ENCODE assay signal across 13 mouse cellular contexts in the genomic region with DNA sequence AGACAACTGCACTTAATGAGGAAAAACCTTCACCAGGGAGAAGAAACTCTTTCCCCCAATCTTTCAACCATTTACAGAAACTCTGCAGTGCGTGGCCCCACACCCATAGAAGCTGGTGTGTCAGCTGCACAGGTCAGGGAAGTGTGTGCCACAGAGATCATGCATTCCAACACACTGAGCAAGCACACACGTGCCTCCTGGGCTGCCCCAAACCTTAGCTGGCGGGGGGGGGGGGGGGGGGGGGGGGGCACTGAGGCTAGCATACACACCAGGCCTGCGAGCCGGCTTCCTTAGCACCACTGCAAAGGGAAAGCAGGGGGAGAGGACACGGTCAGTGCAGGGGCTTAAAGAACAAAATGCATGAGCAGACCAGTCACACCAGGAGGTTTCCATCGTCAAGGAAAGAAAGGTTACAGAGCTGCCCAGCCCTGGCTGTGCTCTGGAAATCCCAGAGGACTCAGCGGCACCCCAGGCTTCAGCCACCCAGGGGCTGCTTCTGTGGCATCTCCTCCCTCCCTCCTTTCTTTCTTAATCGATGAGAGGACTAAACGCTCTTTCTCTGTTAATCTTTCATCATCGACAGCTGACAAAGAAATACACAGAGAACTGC. TPM values are rescaled to one million over a fixed set of nuclear protein-coding genes. Genes with fewer than 3 reads are reported as not detected.
DNase-seq lines count a peak whose midpoint lies in the region; ATAC-seq and TF ChIP-seq lines count a peak whose summit lies in the region.
"Had no signal": no experiment of that assay in that cellular context is flagged by ENCODE, and none has a peak within 500 bp of the region (broad histone marks: within the 10 kb centered on the region; RNA-seq: fewer than 3 reads in every experiment).

No protein-coding gene starts in this region.

- peaks cover 65% of the 10 kb centered on the region for H3K79me2 ChIP-seq in myocyte (ENCODE audit: control insufficient read depth, insufficient read depth)

- no peak overlapping the region for H3ac ChIP-seq in myocyte (ENCODE audit: control insufficient read depth, insufficient read length)

- no peak overlapping the region for H3K4me2 ChIP-seq in lung, embryonic 14.5 days
- H3K4me2 ChIP-seq in embryonic facial prominence, embryonic 14.5 days (ENCODE audit: low read depth, low read length): no peak overlapping the region
- H3K4me2 ChIP-seq in myocyte (ENCODE audit: low read depth): peak overlapping the region; percentile 55

- TF ChIP-seq POLR2A in myocyte (IDR thresholded peaks at IDR 0.05; ENCODE audit: insufficient read length, low read depth): no peak

- no peak overlapping the region for H3K4me3 ChIP-seq in lung, embryonic 14.5 days (ENCODE audit: low read depth, low read length)
- H3K4me3 ChIP-seq in embryonic facial prominence, embryonic 14.5 days (ENCODE audit: low read depth, low read length): no peak overlapping the region
- H3K4me3 ChIP-seq in hindbrain, embryonic 10.5 days: no peak overlapping the region
- H3K4me3 ChIP-seq in myocyte: no peak overlapping the region
- H3K4me3 ChIP-seq: left cerebral cortex, adult 2 months; megakaryocyte, embryonic 14.5 days had no signal

- H3K36me3 ChIP-seq in lung, embryonic 14.5 days (ENCODE audit: insufficient read depth): no peaks in the 10 kb centered on the region
- no peaks in the 10 kb centered on the region for H3K36me3 ChIP-seq in embryonic facial prominence, embryonic 14.5 days (ENCODE audit: control insufficient read depth, insufficient read depth, low read length)
- peaks cover 12% of the 10 kb centered on the region for H3K36me3 ChIP-seq in hindbrain, embryonic 10.5 days
- no peaks in the 10 kb centered on the region for H3K36me3 ChIP-seq in myocyte (ENCODE audit: control insufficient read depth, insufficient read depth)

- no peak for TF ChIP-seq CTCF in lung, embryonic 14.5 days (IDR thresholded peaks at IDR 0.05; ENCODE audit: low read depth)

- no peaks in the 10 kb centered on the region for H3K27me3 ChIP-seq in lung, embryonic 14.5 days (ENCODE audit: insufficient read depth, low read length)
- no peaks in the 10 kb centered on the region for H3K27me3 ChIP-seq in embryonic facial prominence, embryonic 14.5 days (replicated peaks; ENCODE audit: control insufficient read depth, insufficient read depth, low read length)
- H3K27me3 ChIP-seq in hindbrain, embryonic 10.5 days (ENCODE audit: insufficient read depth, poor library complexity, severe bottlenecking): no peaks in the 10 kb centered on the region
- no peaks in the 10 kb centered on the region for H3K27me3 ChIP-seq in myocyte (ENCODE audit: control insufficient read depth, insufficient read depth, insufficient read length)

- H3K27ac ChIP-seq in lung, embryonic 14.5 days (ENCODE audit: low read depth): no peak overlapping the region
- H3K27ac ChIP-seq in embryonic facial prominence, embryonic 14.5 days (replicated peaks; ENCODE audit: low read depth, low read length): no peak overlapping the region
- H3K27ac ChIP-seq in hindbrain, embryonic 10.5 days: peak overlapping the region; percentile 50
- H3K27ac ChIP-seq: left cerebral cortex, adult 2 months had no signal

- WGBS in lung, embryonic 14.5 days: 26% methylated on average over 9 of the region's 11 CpGs
- 22% methylated on average over 10 of the region's 11 CpGs for WGBS in embryonic facial prominence, embryonic 14.5 days
- 16% methylated on average over 11 of the region's 11 CpGs for WGBS in hindbrain, embryonic 10.5 days

- ATAC-seq in lung, embryonic 14.5 days (ENCODE audit: insufficient read depth): peak; percentile 76
- ATAC-seq in embryonic facial prominence, embryonic 14.5 days (ENCODE audit: low read depth): peak; percentile 54; the same call in 1 of the 2 replicates

- H3K9ac ChIP-seq in lung, embryonic 14.5 days: no peak overlapping the region
- no peak overlapping the region for H3K9ac ChIP-seq in embryonic facial prominence, embryonic 14.5 days (ENCODE audit: low read depth, low read length)

- peaks cover 11% of the 10 kb centered on the region; the same call in 1 of the 2 replicates for H3K4me1 ChIP-seq in lung, embryonic 14.5 days (ENCODE audit: insufficient read depth)
- H3K4me1 ChIP-seq in embryonic facial prominence, embryonic 14.5 days (ENCODE audit: control insufficient read depth, insufficient read depth, low read length): peaks cover 13% of the 10 kb centered on the region; the same call in 1 of the 2 replicates
- H3K4me1 ChIP-seq in hindbrain, embryonic 10.5 days (replicated peaks): peaks cover 49% of the 10 kb centered on the region

- no peaks in the 10 kb centered on the region for H3K9me3 ChIP-seq in lung, embryonic 14.5 days (ENCODE audit: low read depth, low read length)
- H3K9me3 ChIP-seq in embryonic facial prominence, embryonic 14.5 days (ENCODE audit: control insufficient read depth, low read length): no peaks in the 10 kb centered on the region
- no peaks in the 10 kb centered on the region for H3K9me3 ChIP-seq in hindbrain, embryonic 10.5 days
- H3K9me3 ChIP-seq: megakaryocyte, embryonic 14.5 days had no signal

- no peak for DNase-seq in lung, embryonic 14.5 days
- no peak for DNase-seq in lung, postnatal 4 days
- no peak for DNase-seq in embryonic facial prominence, embryonic 14.5 days (ENCODE audit: low spot score)
- DNase-seq in hindbrain, embryonic 10.5 days (ENCODE audit: low spot score): no peak
- DNase-seq in layer of hippocampus, adult 9-10 months (ENCODE audit: low spot score): no peak
- no peak for DNase-seq in frontal cortex, postnatal 25 days (ENCODE audit: low spot score in 2 of 2)
- DNase-seq in left cerebral cortex, adult 8-10 months (ENCODE audit: low spot score in 2 of 2): no peak
- DNase-seq: cerebellum, postnatal 10 days; right cerebral cortex, postnatal 14 days; thymus, postnatal 4 days had no signal

TF ChIP-seq in myocyte, 11 proteins besides CTCF, POLR2A, EP300 and RAD21:
- TF ChIP-seq TCF3 (IDR thresholded peaks at IDR 0.05; ENCODE audit: insufficient read length, low read depth): no peak
- TF ChIP-seq E2F4 (IDR thresholded peaks at IDR 0.05; ENCODE audit: insufficient read depth): no peak
- peak in 2 of 3 experiments; percentile 51 to 74 for TF ChIP-seq MYOG (IDR thresholded peaks at IDR 0.05; ENCODE audit: control insufficient read depth in 1 of 3, insufficient read depth in 1 of 3, insufficient read length in 2 of 3, low read depth in 2 of 3)
- no peak for TF ChIP-seq TCF12 (IDR thresholded peaks at IDR 0.05; ENCODE audit: insufficient read depth, poor library complexity, severe bottlenecking)
- peak in 2 of 3 experiments; percentile 6 to 71 for TF ChIP-seq MYOD1 (IDR thresholded peaks at IDR 0.05; ENCODE audit: control insufficient read depth in 1 of 3, insufficient read length in 2 of 3, low read depth in 2 of 3)

RNA-seq across cellular contexts. Expression of gene Igf2bp2, which starts 11.3 kb away (rescaled TPM):
- polyA plus RNA-seq in lung, embryonic 14.5 days (2014; fragmentation: Nextera tagmentation; extraction: Ambion mirVana): 83.4 and 87.9 TPM in 2 replicates
- polyA plus RNA-seq in embryonic facial prominence, embryonic 14.5 days (2014; fragmentation: Nextera tagmentation; extraction: Ambion mirVana): 74.7 and 81.4 TPM in 2 replicates
- 141 and 165 TPM in 2 replicates for polyA plus RNA-seq in hindbrain, embryonic 10.5 days (2016; fragmentation: Nextera tagmentation; extraction: Ambion mirVana)
- 12.2 TPM for polyA plus RNA-seq in myocyte (2012; fragmentation: generic; extraction: Trizol)
- 1 to 10 TPM in 1 of 4 experiments, under 1 TPM in 3; 0.70 to 1.9 (median 0.85) TPM for total RNA-seq in left cerebral cortex, adult 8-10 months (2022)
